Mouse (Mus musculus): Measurements from ENCODE around the gene Krtap9-1.
"Not testable (repeated sequence)": the region's sequence is repeated elsewhere in the genome, so short reads cannot be mapped to it uniquely, and the experiment has no call there.

Gene Krtap9-1

DNA sequence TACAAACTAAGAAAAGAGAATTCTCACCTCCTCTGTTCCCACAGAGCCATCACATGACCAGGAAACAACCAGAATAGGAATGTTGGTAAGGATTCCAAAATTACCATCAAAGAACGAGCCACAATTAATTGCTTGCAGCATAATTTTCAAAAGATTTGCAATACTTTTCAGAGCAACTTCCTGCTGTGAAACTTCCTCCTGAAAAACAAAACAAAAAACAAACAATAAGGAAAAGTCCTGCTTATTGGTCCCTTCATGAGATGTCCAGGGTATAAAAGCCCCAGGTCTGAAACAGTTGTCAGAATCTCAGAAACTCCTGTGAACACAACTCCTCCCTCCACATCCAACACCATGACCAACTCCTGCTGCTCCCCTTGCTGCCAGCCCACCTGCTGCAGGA lies at the start of gene Krtap9-1:
Krtap9-1 (plus strand) TSS at position 301 of the 400 bp plus-strand sequence.
- not testable (repeated sequence) for DNase-seq

- no peak for DNase-seq
Measured at GRCm38 (mm10) chr11:99837966-99838365, 35.2 kb upstream of the Krtap9-1 start, which contains the start of gene 2300003K06Rik. 2300003K06Rik (minus strand) TSS chr11:99838066.

GRCm38 (mm10) chr11:99842185-99842584 lies 31.0 kb upstream of the Krtap9-1 start:
- no peak for DNase-seq

DNA sequence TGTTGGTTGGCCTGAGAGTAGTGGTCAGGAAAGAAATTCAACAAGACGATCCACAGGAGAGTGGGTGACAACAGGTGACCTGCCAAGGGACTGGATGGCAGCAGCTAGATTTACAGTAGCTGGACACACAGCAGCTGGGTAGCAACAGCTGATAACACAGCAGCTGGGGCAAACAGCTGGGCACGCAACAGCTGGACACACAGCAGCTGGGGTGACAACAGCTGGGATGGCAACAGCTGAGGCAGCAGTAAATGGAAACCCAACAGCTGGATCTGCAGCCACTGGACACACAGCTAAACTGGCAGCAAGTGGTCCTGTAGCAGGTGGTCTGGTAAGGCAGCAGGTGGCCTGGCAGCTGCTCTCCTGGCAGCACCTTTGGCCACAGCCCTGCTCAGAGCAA lies 26.4 kb upstream of the Krtap9-1 start:
- DNase-seq = no peak

- DNase-seq = no peak
Measured at GRCm38 (mm10) chr11:99851508-99851907, 21.7 kb upstream of the Krtap9-1 start, which contains the start of gene Krtap4-16. Krtap4-16 (minus strand) TSS chr11:99851608.

DNA sequence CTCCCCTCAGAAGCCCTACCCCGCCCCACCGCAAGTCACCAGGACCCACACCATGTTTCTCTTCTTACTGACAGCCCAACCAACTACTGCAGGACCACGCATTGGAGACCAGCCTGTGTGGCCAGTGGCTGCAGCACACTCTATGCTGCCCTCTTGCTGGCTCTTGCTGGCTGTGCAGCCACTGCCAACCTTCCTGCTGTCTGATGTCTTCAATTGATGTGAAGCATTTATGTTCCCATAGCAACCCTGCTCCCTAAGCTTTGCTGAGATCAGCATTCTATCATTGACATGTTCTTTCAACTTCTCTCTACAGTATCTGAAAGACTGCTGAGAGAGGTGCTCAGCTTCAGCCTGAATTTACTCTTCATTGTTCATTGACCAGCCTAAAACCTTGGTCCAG lies 19.1 kb upstream of the Krtap9-1 start:
- no peak for DNase-seq

GRCm38 (mm10) chr11:99857617-99858016 lies 15.6 kb upstream of the Krtap9-1 start, which contains the start of gene Gm11568:
Gm11568 (plus strand) TSS chr11:99857917.
- DNase-seq = no peak

DNA sequence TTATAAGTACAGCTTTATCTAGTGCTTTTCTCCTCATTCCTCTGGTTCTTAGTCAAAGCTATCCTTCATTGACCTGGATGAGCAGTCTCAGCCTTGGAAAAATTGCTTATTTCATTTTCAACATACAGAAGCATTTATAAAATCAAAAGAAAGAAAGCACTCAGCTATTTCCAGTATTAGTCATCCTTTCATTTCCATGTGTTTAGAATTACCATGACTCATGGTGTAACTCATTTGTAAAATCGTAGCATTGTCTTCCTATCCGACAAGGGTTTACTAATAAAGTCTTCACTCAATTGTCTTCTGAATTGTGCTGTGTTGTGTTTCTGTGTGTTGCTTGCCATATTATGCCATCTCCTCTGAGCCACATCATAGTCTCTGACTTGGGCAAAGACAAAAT lies 14.4 kb upstream of the Krtap9-1 start:
- DNase-seq = no peak

- DNase-seq = not testable (repeated sequence)
Measured at GRCm38 (mm10) chr11:99864176-99864575, 9.0 kb upstream of the Krtap9-1 start, which contains the start of gene Gm11559. Gm11559 (plus strand) TSS chr11:99864476.

DNA sequence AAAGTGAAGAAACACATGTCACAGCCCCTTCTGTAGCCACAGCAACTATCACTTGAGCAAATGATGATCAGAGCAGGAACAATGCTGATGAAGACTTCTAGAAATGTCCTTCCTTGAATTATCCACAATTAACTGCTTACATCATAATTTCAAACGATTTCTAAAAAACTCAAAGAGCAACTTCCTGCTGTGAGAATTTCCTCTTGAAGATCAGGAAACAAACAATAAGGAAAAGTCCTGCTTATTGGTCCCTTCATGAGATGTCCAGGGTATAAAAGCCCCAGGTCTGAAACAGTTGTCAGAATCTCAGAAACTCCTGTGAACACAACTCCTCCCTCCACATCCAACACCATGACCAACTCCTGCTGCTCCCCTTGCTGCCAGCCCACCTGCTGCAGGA lies 5.7 kb downstream of the Krtap9-1 start, which contains the start of gene Gm11567:
Gm11567 (plus strand) TSS at position 301 of the 400 bp plus-strand sequence.
- DNase-seq = not testable (repeated sequence)

- no peak for DNase-seq
Measured at GRCm38 (mm10) chr11:99907620-99908019, 34.4 kb downstream of the Krtap9-1 start, which contains the start of gene Krtap31-1. Krtap31-1 (plus strand) TSS chr11:99907920.

DNA sequence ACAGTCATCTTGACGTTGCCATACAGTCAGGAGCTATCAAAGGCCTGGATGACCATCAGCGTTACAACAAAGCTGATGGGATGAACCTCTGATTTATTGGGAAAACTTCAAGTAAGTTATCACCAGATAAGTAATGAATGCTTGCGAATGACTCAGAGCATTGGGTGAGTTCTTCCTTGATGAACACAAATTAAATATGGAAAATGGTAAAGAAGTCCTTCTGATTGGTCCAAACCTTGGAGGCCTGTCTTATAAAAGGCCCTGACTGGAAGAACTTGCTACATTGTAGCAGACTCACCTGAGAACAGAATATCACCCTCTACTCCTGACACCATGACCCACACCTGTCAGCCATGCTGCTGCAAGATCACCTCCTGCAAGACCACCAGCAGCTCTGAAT lies 41.3 kb downstream of the Krtap9-1 start, which contains the start of gene Gm11565:
Gm11565 (plus strand) TSS at position 301 of the 400 bp plus-strand sequence.
- DNase-seq = no peak

Measured in cerebellum, adult 9-11 months (tissue).